Mouse (Mus musculus): ENCODE measurements around the gene Wapl. TPM values are rescaled to one million over a fixed set of nuclear protein-coding genes. Genes with fewer than 3 reads are reported as not detected.

Wapl gene
- 9.3 and 23.0 TPM in 2 replicates for polyA plus RNA-seq (2012; rRNA removed)

GRCm38 (mm10) chr14:34673395-34674228 is at the start of gene Wapl:
Gene Wapl, plus strand, starts transcription at chr14:34673928.
- TF ChIP-seq POLR2A (IDR thresholded peaks at IDR 0.05; ENCODE audit: borderline replicate concordance, extremely low read depth, low read depth, low read length) = peak; percentile 53
- TF ChIP-seq CTCF (IDR thresholded peaks at IDR 0.05; ENCODE audit: insufficient read depth, low read length) = no peak
- DNase-seq = peak; percentile 97
- under 1% methylated on average over 86 of the region's 90 CpGs for WGBS
- H3K4me3 ChIP-seq (replicated peaks; ENCODE audit: extremely low read depth, low read depth, low read length) = peak within 1 kb of the TSS; percentile 99
- H3K4me1 ChIP-seq (ENCODE audit: control insufficient read depth, insufficient read depth, low read length) = no peaks in the 10 kb centered on the region; the same call in none of the 2 replicates

- H3K4me3 ChIP-seq (replicated peaks; ENCODE audit: extremely low read depth, low read depth, low read length) = no peak overlapping the region
- H3K4me1 ChIP-seq (ENCODE audit: control insufficient read depth, insufficient read depth, low read length) = peaks cover 3% of the 10 kb centered on the region; the same call in 1 of the 2 replicates
- 73% methylated on average over 7 of the region's 7 CpGs for WGBS
- no peak for TF ChIP-seq POLR2A (IDR thresholded peaks at IDR 0.05; ENCODE audit: borderline replicate concordance, extremely low read depth, low read depth, low read length)
- no peak for TF ChIP-seq CTCF (IDR thresholded peaks at IDR 0.05; ENCODE audit: insufficient read depth, low read length)
- no peak for DNase-seq
Observed at GRCm38 (mm10) chr14:34626824-34627223, 46.9 kb upstream of the Wapl start.

GRCm38 (mm10) chr14:34632722-34633448 is 40.8 kb upstream of the Wapl start:
- H3K4me1 ChIP-seq (ENCODE audit: control insufficient read depth, insufficient read depth, low read length) = no peaks in the 10 kb centered on the region
- no peak for TF ChIP-seq CTCF (IDR thresholded peaks at IDR 0.05; ENCODE audit: insufficient read depth, low read length)
- no peak for DNase-seq
- 57% methylated on average over 10 of the region's 10 CpGs for whole genome bisulfite sequencing
- H3K4me3 ChIP-seq (replicated peaks; ENCODE audit: extremely low read depth, low read depth, low read length) = no peak overlapping the region

- Histone ChIP-seq H3K4me1 (ENCODE audit: control insufficient read depth, insufficient read depth, low read length) (no peaks in the 10 kb centered on the region), H3K4me3 (replicated peaks; ENCODE audit: extremely low read depth, low read depth, low read length) (no peak overlapping the region)
- no peak for TF ChIP-seq CTCF (IDR thresholded peaks at IDR 0.05; ENCODE audit: insufficient read depth, low read length)
- TF ChIP-seq POLR2A (IDR thresholded peaks at IDR 0.05; ENCODE audit: borderline replicate concordance, extremely low read depth, low read depth, low read length) = no peak
- WGBS = 51% methylated on average over 7 of the region's 7 CpGs
- no peak for DNase-seq
Observed at GRCm38 (mm10) chr14:34635192-34635591, 38.5 kb upstream of the Wapl start.

GRCm38 (mm10) chr14:34635721-34636120 is 38.0 kb upstream of the Wapl start:
- Histone ChIP-seq H3K4me1 (ENCODE audit: control insufficient read depth, insufficient read depth, low read length) (no peaks in the 10 kb centered on the region), H3K4me3 (replicated peaks; ENCODE audit: extremely low read depth, low read depth, low read length) (no peak overlapping the region)
- DNase-seq = no peak
- 78% methylated on average over 6 of the region's 6 CpGs for WGBS
- TF ChIP-seq POLR2A (IDR thresholded peaks at IDR 0.05; ENCODE audit: borderline replicate concordance, extremely low read depth, low read depth, low read length) = no peak
- TF ChIP-seq CTCF (IDR thresholded peaks at IDR 0.05; ENCODE audit: insufficient read depth, low read length) = no peak

- Histone ChIP-seq H3K4me1 (ENCODE audit: control insufficient read depth, insufficient read depth, low read length) (no peaks in the 10 kb centered on the region; the same call in 1 of the 2 replicates), H3K4me3 (replicated peaks; ENCODE audit: extremely low read depth, low read depth, low read length) (no peak overlapping the region)
- TF ChIP-seq CTCF (IDR thresholded peaks at IDR 0.05; ENCODE audit: insufficient read depth, low read length) (no peak), POLR2A (IDR thresholded peaks at IDR 0.05; ENCODE audit: borderline replicate concordance, extremely low read depth, low read depth, low read length) (no peak)
- DNase-seq = no peak
- 62% methylated on average over 7 of the region's 7 CpGs for WGBS
Observed at GRCm38 (mm10) chr14:34644140-34644539, 29.6 kb upstream of the Wapl start.

- Histone ChIP-seq H3K4me3 (replicated peaks; ENCODE audit: extremely low read depth, low read depth, low read length) (no peak overlapping the region), H3K4me1 (ENCODE audit: control insufficient read depth, insufficient read depth, low read length) (no peaks in the 10 kb centered on the region; the same call in 1 of the 2 replicates)
- WGBS = 63% methylated on average over 8 of the region's 8 CpGs
- DNase-seq = no peak
- TF ChIP-seq CTCF (IDR thresholded peaks at IDR 0.05; ENCODE audit: insufficient read depth, low read length) (no peak), POLR2A (IDR thresholded peaks at IDR 0.05; ENCODE audit: borderline replicate concordance, extremely low read depth, low read depth, low read length) (no peak)
Observed at GRCm38 (mm10) chr14:34647870-34648475, 25.8 kb upstream of the Wapl start.

GRCm38 (mm10) chr14:34657131-34657530 is 16.6 kb upstream of the Wapl start:
- no peak for DNase-seq
- TF ChIP-seq CTCF (IDR thresholded peaks at IDR 0.05; ENCODE audit: insufficient read depth, low read length) (no peak), POLR2A (IDR thresholded peaks at IDR 0.05; ENCODE audit: borderline replicate concordance, extremely low read depth, low read depth, low read length) (no peak)
- Histone ChIP-seq H3K4me3 (replicated peaks; ENCODE audit: extremely low read depth, low read depth, low read length) (no peak overlapping the region), H3K4me1 (ENCODE audit: control insufficient read depth, insufficient read depth, low read length) (peaks cover 5% of the 10 kb centered on the region; the same call in 1 of the 2 replicates)
- 92% methylated on average over 5 of the region's 5 CpGs for WGBS

- H3K4me3 ChIP-seq (replicated peaks; ENCODE audit: extremely low read depth, low read depth, low read length) = no peak overlapping the region
- no peak for DNase-seq
- TF ChIP-seq POLR2A (IDR thresholded peaks at IDR 0.05; ENCODE audit: borderline replicate concordance, extremely low read depth, low read depth, low read length) = no peak
- TF ChIP-seq CTCF (IDR thresholded peaks at IDR 0.05; ENCODE audit: insufficient read depth, low read length) = no peak
- H3K4me1 ChIP-seq (ENCODE audit: control insufficient read depth, insufficient read depth, low read length) = peaks cover 5% of the 10 kb centered on the region; the same call in 1 of the 2 replicates
- 49% methylated on average over 7 of the region's 7 CpGs for WGBS
Observed at GRCm38 (mm10) chr14:34660351-34660787, 13.4 kb upstream of the Wapl start.
